31 mouse cellular contexts compared by ENCODE assay signal in genomic region chr16:17518910-17519309, GRCm38 (mm10). TPM values are rescaled to one million over a fixed set of nuclear protein-coding genes. Genes with fewer than 3 reads are reported as not detected.
"Had no signal": no experiment of that assay in that cellular context is flagged by ENCODE, and none has a peak within 500 bp of the region (broad histone marks: within the 10 kb centered on the region; RNA-seq: fewer than 3 reads in every experiment).

No protein-coding gene starts in this region.

- H3K9ac ChIP-seq: heart, embryonic 12.5 days; heart, embryonic 13.5 days; heart, embryonic 15.5 days; hindbrain, embryonic 12.5 days; hindbrain, embryonic 13.5 days; hindbrain, embryonic 14.5 days; hindbrain, embryonic 15.5 days; intestine, embryonic 15.5 days had no signal

- DNase-seq: heart, postnatal 10 days; heart, postnatal 14 days; heart, postnatal 36 days; heart, postnatal 4 days; kidney, adult 11 months; kidney, adult 18-20 months; kidney, adult 8-10 months; kidney, postnatal 14 days; kidney, postnatal 4 days; layer of hippocampus, adult 9-11 months; layer of hippocampus, postnatal 36 days had no signal

- H3K4me3 ChIP-seq: heart, embryonic 10.5 days; heart, embryonic 12.5 days; heart, embryonic 13.5 days; heart, embryonic 15.5 days; hindbrain, embryonic 10.5 days; hindbrain, embryonic 12.5 days; hindbrain, embryonic 13.5 days; hindbrain, embryonic 15.5 days; intestine, embryonic 15.5 days; layer of hippocampus, adult 2 months; left cerebral cortex, adult 2 months had no signal

- ATAC-seq: hindbrain, embryonic 16.5 days; hindbrain, postnatal 0 days; inflammation-experienced regulatory T-cells, adult 6 months; intestine, embryonic 15.5 days; intestine, embryonic 16.5 days; intestine, postnatal 0 days had no signal

- H3K4me1 ChIP-seq: heart, embryonic 10.5 days; heart, embryonic 12.5 days; heart, embryonic 13.5 days; heart, embryonic 15.5 days; hindbrain, embryonic 10.5 days; hindbrain, embryonic 12.5 days; hindbrain, embryonic 13.5 days; hindbrain, embryonic 15.5 days; intestine, embryonic 15.5 days had no signal

- H3K27ac ChIP-seq: heart, embryonic 10.5 days; heart, embryonic 13.5 days; heart, embryonic 15.5 days; hindbrain, embryonic 10.5 days; hindbrain, embryonic 12.5 days; hindbrain, embryonic 13.5 days; hindbrain, embryonic 14.5 days; hindbrain, embryonic 15.5 days; hindbrain, postnatal 0 days; intestine, embryonic 15.5 days; kidney, postnatal 0 days; layer of hippocampus, adult 2 months; left cerebral cortex, adult 2 months had no signal

- H3K27me3 ChIP-seq: heart, embryonic 12.5 days; heart, embryonic 13.5 days; heart, embryonic 15.5 days; hindbrain, embryonic 12.5 days; hindbrain, embryonic 13.5 days; hindbrain, embryonic 15.5 days; intestine, embryonic 15.5 days had no signal

- H3K4me2 ChIP-seq: heart, embryonic 11.5 days; heart, embryonic 12.5 days; heart, embryonic 13.5 days; heart, embryonic 15.5 days; hindbrain, embryonic 12.5 days; hindbrain, embryonic 13.5 days; hindbrain, embryonic 14.5 days; hindbrain, embryonic 15.5 days; intestine, embryonic 15.5 days had no signal

- H3K9me3 ChIP-seq: heart, embryonic 10.5 days; heart, embryonic 12.5 days; heart, embryonic 13.5 days; heart, embryonic 15.5 days; hindbrain, embryonic 10.5 days; hindbrain, embryonic 12.5 days; hindbrain, embryonic 13.5 days; hindbrain, embryonic 15.5 days; intestine, embryonic 15.5 days had no signal

RNA-seq across cellular contexts. Expression of gene Aifm3, which starts 29.5 kb away (rescaled TPM):
- polyA plus RNA-seq: inflammation-experienced regulatory T-cells, adult 6 months had no signal

RNA-seq across cellular contexts. Expression of gene Lrrc74b, which starts 42.1 kb away (rescaled TPM):
- total RNA-seq: heart, adult 8-10 months; heart, postnatal 4 days had no signal
- polyA plus RNA-seq: heart, embryonic 11.5 days had no signal

RNA-seq across cellular contexts. Expression of gene P2rx6, which starts 42.8 kb away (rescaled TPM):
- polyA plus RNA-seq: inflammation-experienced regulatory T-cells, adult 6 months had no signal
